Mouse (Mus musculus) kidney, adult 2 months (tissue): ENCODE measurements around the gene Slc12a6. TPM values are rescaled to one million over a fixed set of nuclear protein-coding genes. Genes with fewer than 3 reads are reported as not detected.

ENCODE experiments used
- DNase-seq: peaks from one replicate; pipeline ENCODE4 v3.0.0; 2021
- H3K27ac ChIP-seq: fragments of 200-500 bp; 2 replicates; pipeline ENCODE4 v1.5.1; 2012; ENCODE audit warnings: low read depth, low read length, control low read depth, inconsistent platforms; ENCODE audit not compliant: insufficient read depth
- H3K27me3 ChIP-seq: fragments of 200-500 bp; replicated peaks from 2 replicates; pipeline ENCODE4 v1.6.1; 2012; ENCODE audit warnings: mild to moderate bottlenecking, moderate library complexity, low read length, inconsistent platforms; ENCODE audit not compliant: control insufficient read depth, insufficient read depth
- H3K36me3 ChIP-seq: fragments of 200-500 bp; 2 replicates; pipeline ENCODE4 v1.6.1; 2012; ENCODE audit warnings: mild to moderate bottlenecking, moderate library complexity, low read length, inconsistent platforms; ENCODE audit not compliant: control insufficient read depth, insufficient read depth
- H3K4me1 ChIP-seq: fragments of 200-500 bp; 2 replicates; pipeline ENCODE4 v1.6.1; 2011; ENCODE audit warnings: low read length; ENCODE audit not compliant: control insufficient read depth, insufficient read depth
- H3K4me3 ChIP-seq: fragments of 200-500 bp; 2 replicates; pipeline ENCODE4 v1.5.1; 2011; ENCODE audit warnings: mild to moderate bottlenecking, low read depth, low read length, control low read depth; ENCODE audit not compliant: insufficient read depth
- CTCF ChIP-seq: fragments of 200-500 bp; conservative IDR thresholded peaks from 2 replicates; pipeline ENCODE4 v1.5.1; 2011; ENCODE audit warnings: low read depth, mild to moderate bottlenecking, control low read depth, low read length, moderate library complexity, mixed read lengths; ENCODE audit not compliant: insufficient read depth, insufficient read length
- POLR2A ChIP-seq: fragments of 200-500 bp; IDR thresholded peaks from one replicate; pipeline ENCODE4 v1.6.1; 2011; ENCODE audit warnings: low read depth, low read length, control low read depth
- WGBS: fragments of 180-500 bp; shearing (Covaris S2); methylation state at CpG from one replicate; pipeline ENCODE4 v1.1.7; 2018; 5-methylcytosine and 5-hydroxymethylcytosine counted together
- polyA plus RNA-seq: library from polyadenylated mRNA; depleted of rRNA; stranded (reverse); fragments of >200 nt; gene quantifications from 2 replicates; pipeline ENCODE4 v1.2.3, GENCODE M21; 2012; rRNA removed

Slc12a6 gene
- polyA plus RNA-seq, 1 experiment, result 29.6 TPM

DNA sequence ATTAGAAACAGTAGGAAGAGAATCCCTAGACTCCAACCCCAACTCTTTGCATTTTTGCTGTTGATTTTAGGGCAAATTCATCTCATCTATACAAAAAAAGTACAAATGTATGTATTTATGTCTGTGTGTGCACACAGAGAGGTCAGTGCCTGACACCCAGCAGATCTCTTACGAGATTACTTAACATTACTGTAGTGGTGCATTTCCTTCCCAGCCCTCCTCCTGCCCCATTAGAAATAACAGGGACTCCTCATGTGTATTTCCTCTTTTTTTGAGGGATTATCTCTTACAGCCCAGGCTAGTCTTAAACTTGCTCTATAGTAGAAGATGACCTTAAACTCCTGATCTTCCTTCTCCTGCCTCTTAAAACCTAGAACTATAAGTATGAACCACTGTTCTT, 127.1 kb downstream of the Slc12a6 start:
- TF ChIP-seq POLR2A, result no peak
- TF ChIP-seq CTCF, result no peak
- Histone ChIP-seq H3K4me1 (peaks cover 9% of the 10 kb centered on the region; the same call in 1 of the 2 replicates), H3K4me3 (no peak overlapping the region), H3K27ac (no peak overlapping the region), H3K27me3 (no peaks in the 10 kb centered on the region), H3K36me3 (no peaks in the 10 kb centered on the region)
- DNase-seq, result no peak
- WGBS, result 84% methylated on average over 1 of the region's 1 CpGs

DNA sequence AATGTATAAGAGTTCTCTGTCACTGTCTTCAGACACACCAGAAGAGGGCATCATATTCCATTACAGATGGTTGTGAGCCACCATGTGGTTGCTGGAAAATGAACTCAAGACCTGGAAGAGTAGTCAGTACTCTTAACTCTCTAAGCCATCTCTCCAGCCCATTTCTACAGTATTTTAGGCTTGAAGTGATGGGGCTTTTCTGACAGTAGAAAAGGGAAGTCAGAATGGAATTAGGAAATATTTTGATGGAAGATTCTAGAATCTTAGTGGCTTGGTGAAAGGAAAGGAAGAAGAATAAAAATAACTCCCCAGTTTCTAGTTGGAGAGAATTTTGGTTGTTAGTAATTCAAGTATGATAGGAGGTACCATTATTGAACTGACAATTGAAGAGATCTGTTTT, 128.3 kb downstream of the Slc12a6 start:
- DNase-seq, result no peak
- no peaks in the 10 kb centered on the region for H3K36me3 ChIP-seq
- peaks cover 9% of the 10 kb centered on the region; the same call in 1 of the 2 replicates for H3K4me1 ChIP-seq
- H3K4me3 ChIP-seq, result no peak overlapping the region
- H3K27me3 ChIP-seq, result no peaks in the 10 kb centered on the region
- TF ChIP-seq CTCF (no peak), POLR2A (no peak)
- H3K27ac ChIP-seq, result no peak overlapping the region

DNA sequence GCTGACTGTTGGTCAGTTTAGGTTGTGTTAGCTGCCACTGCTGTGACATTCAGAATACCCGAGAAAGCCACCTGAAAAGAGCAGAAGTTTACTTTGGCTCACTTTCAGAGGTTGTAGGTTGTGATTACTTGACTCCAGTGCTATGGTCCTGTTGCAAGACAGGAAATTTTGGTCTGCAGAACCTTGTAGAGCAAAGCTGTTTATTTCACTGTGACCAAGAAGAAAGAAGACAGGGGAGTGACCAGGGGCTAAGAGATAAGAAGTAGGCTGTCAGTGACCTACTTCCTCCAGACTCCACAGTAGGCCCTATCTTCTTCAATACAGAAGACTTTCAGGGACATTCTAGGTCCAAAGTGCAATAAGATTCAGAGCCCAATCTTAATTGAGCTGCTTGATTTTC, 131.0 kb downstream of the Slc12a6 start:
- H3K27me3 ChIP-seq, result no peaks in the 10 kb centered on the region
- peaks cover 3% of the 10 kb centered on the region; the same call in 1 of the 2 replicates for H3K4me1 ChIP-seq
- DNase-seq, result peak; percentile 6
- no peaks in the 10 kb centered on the region for H3K36me3 ChIP-seq
- H3K4me3 ChIP-seq, result no peak overlapping the region
- TF ChIP-seq CTCF, result no peak
- WGBS, result 18% methylated on average over 1 of the region's 1 CpGs
- no peak overlapping the region for H3K27ac ChIP-seq

DNA sequence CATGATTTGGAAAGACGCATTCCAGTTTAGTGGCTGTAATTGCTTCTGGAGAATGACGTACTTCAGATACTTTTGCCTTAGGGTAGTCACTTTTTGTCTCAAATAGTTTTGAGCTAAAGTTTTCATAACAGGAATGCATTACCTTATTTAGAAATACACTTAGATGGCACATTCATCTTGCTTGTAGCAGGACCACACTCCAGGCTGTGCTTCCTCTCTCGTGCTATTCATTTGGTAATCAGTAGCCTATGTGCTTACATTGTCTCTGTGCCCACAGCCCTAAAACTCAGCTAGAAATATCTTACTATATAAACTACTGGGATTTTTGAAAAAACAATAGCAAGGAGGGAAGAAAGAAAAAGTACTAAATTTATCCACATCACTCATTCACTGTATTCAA, 141.4 kb downstream of the Slc12a6 start:
- DNase-seq, result no peak
- no peak overlapping the region for H3K4me3 ChIP-seq
- WGBS, result 86% methylated on average over 3 of the region's 3 CpGs
- H3K4me1 ChIP-seq, result no peaks in the 10 kb centered on the region
- no peaks in the 10 kb centered on the region for H3K27me3 ChIP-seq
- TF ChIP-seq CTCF, result no peak
- TF ChIP-seq POLR2A, result no peak
- no peak overlapping the region for H3K27ac ChIP-seq
- peaks cover 5% of the 10 kb centered on the region for H3K36me3 ChIP-seq

Other genes starting within 250 kb of the Slc12a6 start
- not detected in 2 replicates for gene Olfr1311, start 241.4 kb upstream of the Slc12a6 start, polyA plus RNA-seq
- gene Olfr1312, start 215.6 kb upstream of the Slc12a6 start, polyA plus RNA-seq, result not detected in 2 replicates
- not detected in 2 replicates for gene Olfr1313, start 188.0 kb upstream of the Slc12a6 start, polyA plus RNA-seq
- not detected in 2 replicates for gene Olfr1314, start 169.0 kb upstream of the Slc12a6 start, polyA plus RNA-seq
- gene Olfr1315-ps1, start 150.4 kb upstream of the Slc12a6 start, polyA plus RNA-seq, result not detected in 2 replicates
- gene Olfr1316, start 130.8 kb upstream of the Slc12a6 start, polyA plus RNA-seq, result not detected in 2 replicates
- gene Olfr1317, start 125.5 kb upstream of the Slc12a6 start, polyA plus RNA-seq, result not detected in 2 replicates
- gene Olfr1318, start 111.6 kb upstream of the Slc12a6 start, polyA plus RNA-seq, result not detected in 2 replicates
- 22.5 and 22.6 TPM in 2 replicates for gene Lpcat4, start 26.4 kb upstream of the Slc12a6 start, polyA plus RNA-seq
- gene Nutm1, start 6.5 kb upstream of the Slc12a6 start, polyA plus RNA-seq, result 0.02 TPM in 1 of 2 replicates, not detected in the other
- gene Nop10, start 3.9 kb upstream of the Slc12a6 start, polyA plus RNA-seq, result 166 and 167 TPM in 2 replicates
- not detected in 2 replicates for gene Gm21985, start 489 bp downstream of the Slc12a6 start, polyA plus RNA-seq
- gene Emc4, start 102.2 kb downstream of the Slc12a6 start, polyA plus RNA-seq, result 112 and 123 TPM in 2 replicates
- gene Katnbl1, start 113.4 kb downstream of the Slc12a6 start, polyA plus RNA-seq, result 1.5 and 2.4 TPM in 2 replicates
- gene Emc7, start 189.2 kb downstream of the Slc12a6 start, polyA plus RNA-seq, result 12.1 and 14.5 TPM in 2 replicates
- gene Chrm5, start 214.9 kb downstream of the Slc12a6 start, polyA plus RNA-seq, result not detected in 2 replicates
- 6.5 and 9.5 TPM in 2 replicates for gene Aven, start 227.1 kb downstream of the Slc12a6 start, polyA plus RNA-seq